Mouse (Mus musculus) small intestine, adult 2 months (tissue): ENCODE measurements around the gene Cfap299. TPM values are rescaled to one million over a fixed set of nuclear protein-coding genes. Genes with fewer than 3 reads are reported as not detected.

Experiments used
- H3K27ac ChIP-seq: fragments of 200-500 bp; 2 replicates; pipeline ENCODE4 v1.5.1; 2012; ENCODE audit warnings: low read depth, low read length, control low read depth, inconsistent platforms; ENCODE audit not compliant: insufficient read depth
- H3K27me3 ChIP-seq: fragments of 200-500 bp; 2 replicates; pipeline ENCODE4 v1.6.1; 2012; ENCODE audit warnings: mild to moderate bottlenecking, moderate library complexity, low read length, inconsistent platforms; ENCODE audit not compliant: control insufficient read depth, insufficient read depth
- H3K36me3 ChIP-seq: fragments of 200-500 bp; 2 replicates; pipeline ENCODE4 v1.6.1; 2012; ENCODE audit warnings: mild to moderate bottlenecking, low read length, control low read depth, inconsistent platforms; ENCODE audit not compliant: control insufficient read depth, insufficient read depth
- H3K4me1 ChIP-seq: fragments of 200-500 bp; 2 replicates; pipeline ENCODE4 v1.6.1; 2012; ENCODE audit warnings: low read length, inconsistent platforms, mixed read lengths; ENCODE audit not compliant: control insufficient read depth, insufficient read depth, insufficient read length
- H3K4me3 ChIP-seq: fragments of 200-500 bp; 2 replicates; pipeline ENCODE4 v1.5.1; 2012; ENCODE audit warnings: low read depth, mild to moderate bottlenecking, control low read depth, inconsistent platforms, low read length, moderate library complexity
- CTCF ChIP-seq: fragments of 200-500 bp; IDR thresholded peaks from 2 replicates; pipeline ENCODE4 v1.5.1; 2012; ENCODE audit warnings: low read depth, mild to moderate bottlenecking, control low read depth, inconsistent platforms, low read length, moderate library complexity, mixed read lengths; ENCODE audit not compliant: insufficient replicate concordance, insufficient read length; ENCODE audit errors: extremely low read depth
- POLR2A ChIP-seq: fragments of 200-500 bp; IDR thresholded peaks from 2 replicates; pipeline ENCODE4 v1.6.1; 2012; ENCODE audit warnings: low read depth, mild to moderate bottlenecking, control low read depth, inconsistent platforms, low read length, moderate library complexity
- WGBS: fragments of 180-500 bp; shearing (Covaris S2); methylation state at CpG from one replicate; pipeline ENCODE4 v1.1.7; 2018; 5-methylcytosine and 5-hydroxymethylcytosine counted together
- polyA plus RNA-seq: library from polyadenylated mRNA; depleted of rRNA; stranded (reverse); fragments of >200 nt; gene quantifications from 2 replicates; pipeline ENCODE4 v1.2.3, GENCODE M21; 2012

The Cfap299 gene
- polyA plus RNA-seq, 1 experiment = not detected

DNA sequence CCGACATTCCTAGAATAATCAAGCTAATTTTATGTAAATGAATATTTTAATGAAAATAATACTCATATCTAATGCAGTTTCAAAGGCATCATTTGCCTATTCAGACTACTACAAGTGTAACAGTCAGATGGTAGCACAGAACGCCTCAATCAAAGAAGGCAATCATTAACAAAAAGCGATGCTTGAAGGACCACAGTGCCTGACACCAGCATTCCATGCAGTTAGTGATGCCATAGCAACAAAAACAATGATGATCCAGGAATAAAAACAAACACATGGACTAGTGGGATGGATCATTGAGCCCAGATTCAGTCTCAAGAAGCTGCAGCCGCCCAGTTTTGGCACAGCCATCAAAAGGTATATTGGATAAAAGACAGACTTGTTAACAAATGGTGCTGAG, 232.2 kb downstream of the Cfap299 start:
- no peak overlapping the region for H3K4me3 ChIP-seq
- no peak for TF ChIP-seq POLR2A
- no peak for TF ChIP-seq CTCF
- WGBS = 90% methylated on average over 4 of the region's 4 CpGs
- no peaks in the 10 kb centered on the region for H3K27me3 ChIP-seq
- no peak overlapping the region for H3K27ac ChIP-seq
- H3K4me1 ChIP-seq = no peaks in the 10 kb centered on the region
- no peaks in the 10 kb centered on the region for H3K36me3 ChIP-seq

DNA sequence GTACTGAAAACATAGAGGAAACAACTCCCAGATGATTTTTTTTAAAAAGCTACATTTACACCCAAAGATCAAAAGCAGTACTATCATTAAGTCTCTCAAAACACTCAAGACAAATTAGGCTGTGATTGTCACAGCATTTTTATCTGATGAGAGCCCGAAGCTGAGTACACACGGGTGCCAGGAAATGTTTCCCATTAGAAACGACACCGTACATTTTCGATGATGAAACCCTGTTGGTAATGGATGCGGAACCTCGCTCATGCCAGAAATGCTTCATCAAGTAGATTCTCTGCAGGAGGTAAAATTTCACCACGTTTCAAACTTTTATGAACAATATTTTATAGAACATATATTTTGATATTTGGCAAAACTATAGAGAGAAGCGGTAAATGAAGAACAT, 233.7 kb downstream of the Cfap299 start:
- Histone ChIP-seq H3K27me3 (no peaks in the 10 kb centered on the region), H3K4me1 (no peaks in the 10 kb centered on the region), H3K36me3 (no peaks in the 10 kb centered on the region), H3K4me3 (no peak overlapping the region), H3K27ac (no peak overlapping the region)
- TF ChIP-seq POLR2A = no peak
- no peak for TF ChIP-seq CTCF
- WGBS = 77% methylated on average over 9 of the region's 9 CpGs

DNA sequence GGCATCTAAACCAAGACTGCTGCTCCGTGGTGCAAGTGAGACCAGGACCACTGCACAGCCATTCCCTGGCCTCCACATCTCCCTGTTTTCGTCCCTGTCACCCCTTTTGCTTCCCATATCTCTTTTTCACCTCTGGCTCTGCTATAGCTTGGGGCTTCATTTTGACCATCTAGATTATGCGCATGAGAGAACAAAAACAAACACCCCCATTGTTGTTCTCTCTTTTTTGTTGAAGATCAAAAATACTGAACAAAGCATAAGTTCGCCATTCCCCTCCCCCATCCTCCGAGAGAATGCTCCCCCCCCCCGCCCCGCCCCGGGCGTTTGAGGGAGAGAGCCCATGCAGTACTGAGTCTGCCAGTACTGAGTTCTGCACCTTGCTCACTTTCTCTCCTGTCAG, 234.7 kb downstream of the Cfap299 start:
- Histone ChIP-seq H3K4me1 (peaks cover 3% of the 10 kb centered on the region; the same call in 1 of the 2 replicates), H3K4me3 (no peak overlapping the region), H3K27ac (no peak overlapping the region), H3K36me3 (no peaks in the 10 kb centered on the region), H3K27me3 (no peaks in the 10 kb centered on the region)
- TF ChIP-seq POLR2A (no peak), CTCF (no peak)
- 71% methylated on average over 9 of the region's 9 CpGs for WGBS

DNA sequence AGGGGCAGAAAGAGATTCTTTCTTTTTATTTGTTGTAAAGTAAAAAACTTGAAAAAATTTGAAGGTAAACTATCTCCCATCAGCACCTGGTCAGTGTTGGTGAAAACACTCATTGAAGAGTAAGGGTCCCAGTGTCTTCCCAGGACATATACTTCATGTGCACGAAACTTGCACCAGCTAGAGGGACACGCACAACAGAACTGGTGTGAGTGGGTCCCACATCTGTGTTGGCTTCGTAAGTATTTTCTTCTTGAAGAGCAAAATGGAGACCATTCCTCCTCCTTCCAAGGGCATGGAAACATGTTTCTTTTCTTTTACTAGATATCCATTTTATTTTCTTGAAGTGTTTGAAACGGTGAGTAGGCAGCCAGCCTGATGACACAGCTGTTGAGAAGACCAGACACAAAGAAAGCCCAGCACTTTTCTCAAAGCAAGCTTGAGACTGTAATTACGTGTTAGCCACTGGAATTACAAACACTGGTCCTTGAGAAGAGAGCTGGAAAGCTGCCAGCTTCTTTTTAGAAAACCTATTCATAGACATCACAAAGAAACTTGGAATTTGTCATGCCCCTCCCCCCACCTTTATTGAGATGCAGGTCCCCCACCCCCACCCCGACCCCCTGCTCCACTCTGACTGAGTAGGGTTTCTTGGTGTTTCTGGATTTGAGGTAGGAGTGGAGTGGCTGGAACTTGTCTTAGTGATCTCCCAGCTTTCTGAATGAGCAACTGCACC, 237.5 kb downstream of the Cfap299 start:
- Histone ChIP-seq H3K4me3 (no peak overlapping the region), H3K27ac (no peak overlapping the region), H3K27me3 (no peaks in the 10 kb centered on the region), H3K36me3 (no peaks in the 10 kb centered on the region), H3K4me1 (peaks cover 8% of the 10 kb centered on the region; the same call in 1 of the 2 replicates)
- no peak for TF ChIP-seq CTCF
- no peak for TF ChIP-seq POLR2A
- 76% methylated on average over 6 of the region's 6 CpGs for WGBS

DNA sequence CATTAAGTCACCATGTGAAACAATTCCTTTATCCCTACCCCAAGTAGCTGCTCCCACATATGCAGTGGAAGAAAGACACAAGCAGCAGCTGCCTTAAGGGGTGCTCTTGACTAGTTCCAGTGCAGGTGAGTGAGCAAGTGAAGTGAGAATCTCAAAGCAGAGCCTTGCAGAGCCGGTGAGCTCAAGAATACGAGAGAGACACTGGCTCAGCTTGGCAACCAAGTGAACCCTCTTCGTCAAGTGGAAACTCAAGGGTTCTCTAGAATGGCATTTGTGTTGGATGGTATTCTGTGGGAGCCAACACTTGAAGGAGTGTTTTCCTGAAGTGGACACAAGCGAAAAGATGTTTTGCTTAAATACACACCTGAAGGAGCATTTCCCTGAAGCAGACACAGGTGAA, 239.4 kb downstream of the Cfap299 start:
- WGBS = 83% methylated on average over 4 of the region's 4 CpGs
- Histone ChIP-seq H3K4me1 (peaks cover 8% of the 10 kb centered on the region; the same call in 1 of the 2 replicates), H3K27ac (no peak overlapping the region), H3K4me3 (no peak overlapping the region), H3K36me3 (no peaks in the 10 kb centered on the region), H3K27me3 (no peaks in the 10 kb centered on the region)
- no peak for TF ChIP-seq POLR2A
- TF ChIP-seq CTCF = no peak

DNA sequence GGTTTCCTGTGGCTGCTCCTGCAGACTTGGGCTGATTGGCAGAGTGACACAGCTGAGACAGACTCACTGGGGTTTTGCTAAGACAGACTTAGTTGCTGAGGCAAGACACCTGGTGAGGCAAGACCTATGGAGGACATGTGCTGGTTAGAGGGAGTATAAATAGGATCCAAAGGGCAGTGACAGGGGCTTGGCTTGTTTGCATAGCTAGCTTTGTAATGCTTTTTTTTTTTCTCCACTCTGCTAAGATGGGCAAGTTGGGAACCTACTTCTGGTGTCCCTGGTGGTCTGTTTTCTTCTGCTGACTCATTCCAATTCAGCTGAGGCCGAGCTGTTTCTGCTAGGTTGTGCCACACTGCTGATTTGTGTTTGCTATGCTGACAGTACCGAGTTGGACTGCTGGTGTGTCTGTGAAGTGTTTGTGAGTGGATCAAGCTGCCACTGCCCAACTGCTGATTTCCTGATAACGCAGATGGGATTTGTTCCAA, 240.0 kb downstream of the Cfap299 start:
- WGBS = 19% methylated on average over 3 of the region's 3 CpGs

DNA sequence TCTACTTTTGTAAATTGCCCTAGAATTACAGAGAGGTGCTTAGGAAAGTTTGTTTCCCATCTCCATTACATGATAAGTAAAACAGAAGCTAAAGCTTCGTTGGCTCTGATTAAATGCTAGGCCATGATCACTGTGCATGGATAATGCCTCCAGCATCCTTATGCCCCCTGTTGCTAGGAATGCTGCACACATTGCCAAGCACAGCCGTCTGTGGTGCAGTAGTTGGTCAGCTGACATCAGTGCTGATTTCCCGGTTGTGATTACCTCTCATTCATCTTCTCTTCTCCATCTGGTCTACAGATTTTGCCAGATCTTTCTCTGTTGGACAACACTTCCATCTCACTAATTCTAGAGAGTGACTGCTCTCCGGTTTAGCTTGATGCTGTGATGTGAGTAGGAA, 243.3 kb downstream of the Cfap299 start:
- H3K27ac ChIP-seq = no peak overlapping the region
- H3K27me3 ChIP-seq = no peaks in the 10 kb centered on the region
- H3K4me3 ChIP-seq = no peak overlapping the region
- peaks cover 8% of the 10 kb centered on the region; the same call in 1 of the 2 replicates for H3K4me1 ChIP-seq
- TF ChIP-seq CTCF (no peak), POLR2A (no peak)
- 71% methylated on average over 4 of the region's 4 CpGs for WGBS
- H3K36me3 ChIP-seq = no peaks in the 10 kb centered on the region

More for the DNA sequence above, 240.0 kb downstream of the Cfap299 start:
- Histone ChIP-seq H3K27me3 (no peaks in the 10 kb centered on the region), H3K27ac (no peak overlapping the region), H3K4me3 (no peak overlapping the region), H3K4me1 (peaks cover 8% of the 10 kb centered on the region; the same call in 1 of the 2 replicates), H3K36me3 (no peaks in the 10 kb centered on the region)
- no peak for TF ChIP-seq POLR2A
- no peak for TF ChIP-seq CTCF
